Mouse (Mus musculus) urinary bladder, adult 18-20 months (tissue): ENCODE data around the gene Adamtsl2.

Experiments used
- DNase-seq, 2 experiments: peaks; one replicate each; pipeline ENCODE4 v3.0.0; 2022; ENCODE audit warnings: low spot score in 2 of 2, mixed read lengths in 2 of 2

Gene Adamtsl2

DNA sequence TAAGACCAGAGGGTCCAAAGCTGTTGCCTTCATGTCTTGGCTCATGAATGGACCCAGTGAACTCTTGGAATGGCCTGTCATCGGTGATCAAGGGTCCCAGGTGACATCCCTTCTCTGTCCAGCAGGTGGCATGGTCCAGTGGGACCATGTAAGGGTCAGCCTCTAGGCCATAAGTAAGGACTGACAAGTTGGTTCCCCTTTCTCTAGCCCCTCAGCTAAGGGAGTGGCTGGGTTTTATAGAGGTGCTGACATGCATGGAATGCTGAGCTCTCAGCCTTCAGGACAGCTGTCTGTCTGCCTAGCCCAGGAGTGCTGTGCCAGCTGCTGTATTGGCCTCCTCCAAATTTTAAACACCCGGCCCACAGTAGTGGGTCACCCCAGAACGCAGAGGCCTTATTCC lies 3.7 kb upstream of the Adamtsl2 start:
- DNase-seq = peak in 1 of 2 experiments; percentile 34

DNA sequence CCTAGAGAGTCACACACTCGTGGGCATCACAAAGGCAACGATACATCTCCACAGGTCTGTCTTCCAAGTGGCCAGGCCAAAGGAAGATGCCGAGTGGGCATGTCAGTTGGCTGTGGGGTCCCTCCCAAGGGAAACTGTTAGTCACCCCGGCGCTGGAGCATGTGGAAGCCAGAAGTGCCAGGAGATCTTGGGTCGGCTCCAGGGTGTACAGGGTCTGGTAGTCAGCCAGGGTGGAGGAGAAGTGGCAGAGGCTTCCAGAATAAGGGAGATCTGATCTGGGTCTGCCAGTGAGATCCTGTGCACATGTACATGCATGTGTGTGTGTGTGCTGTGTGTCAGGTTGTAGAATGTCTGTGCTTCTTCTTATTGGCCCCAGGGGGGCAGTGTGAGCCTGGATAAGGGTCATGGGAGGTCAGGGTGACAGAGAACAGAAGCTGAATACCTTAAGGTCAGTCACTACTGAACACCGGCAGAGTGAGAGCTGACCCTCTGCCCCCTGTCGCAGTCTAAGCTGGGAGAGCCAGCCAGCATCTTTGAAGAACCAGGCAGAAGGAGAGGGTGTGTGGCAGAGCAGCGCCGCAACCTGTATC lies 1.4 kb upstream of the Adamtsl2 start:
- no peak for DNase-seq

DNA sequence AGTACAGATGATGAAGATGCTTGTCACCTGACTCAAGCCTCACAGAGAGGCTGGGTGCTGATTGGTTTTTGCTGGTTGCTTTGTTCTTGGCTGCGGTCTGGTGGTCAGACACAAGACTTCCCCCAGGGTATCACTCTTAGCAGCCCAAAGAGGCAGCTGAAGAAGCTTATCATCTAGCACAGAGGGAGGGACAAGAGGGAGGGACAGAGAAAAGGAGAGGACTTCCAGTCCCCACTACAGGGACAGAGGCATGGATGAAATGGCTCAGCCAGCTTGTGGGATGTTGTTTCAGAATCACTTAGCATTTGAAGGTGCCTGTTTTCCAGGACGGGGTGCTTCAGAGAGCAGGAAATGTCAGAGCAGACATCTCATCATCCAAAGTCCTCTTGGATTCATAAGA lies 867 bp upstream of the Adamtsl2 start:
- DNase-seq = no peak

DNA sequence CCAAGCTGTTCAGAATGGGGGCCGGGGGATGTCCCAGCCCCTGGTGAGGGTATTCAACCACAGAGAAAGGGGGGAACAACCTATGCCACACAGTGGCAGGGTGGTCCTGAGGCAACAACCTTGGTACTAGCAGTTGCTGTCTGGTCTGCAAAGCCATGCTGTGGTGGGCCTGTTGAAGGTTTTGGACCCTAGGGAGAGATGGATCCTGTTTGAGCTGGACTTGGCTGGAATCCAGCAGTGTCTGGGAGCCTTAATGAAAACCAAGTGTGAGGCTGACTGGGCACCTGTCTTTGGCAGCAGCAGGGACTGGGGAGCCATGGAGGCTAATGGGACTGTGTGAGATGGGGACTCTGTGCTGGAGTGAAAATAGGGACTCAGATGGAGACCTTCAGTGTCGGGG lies 470 bp downstream of the Adamtsl2 start:
- no peak for DNase-seq

DNA sequence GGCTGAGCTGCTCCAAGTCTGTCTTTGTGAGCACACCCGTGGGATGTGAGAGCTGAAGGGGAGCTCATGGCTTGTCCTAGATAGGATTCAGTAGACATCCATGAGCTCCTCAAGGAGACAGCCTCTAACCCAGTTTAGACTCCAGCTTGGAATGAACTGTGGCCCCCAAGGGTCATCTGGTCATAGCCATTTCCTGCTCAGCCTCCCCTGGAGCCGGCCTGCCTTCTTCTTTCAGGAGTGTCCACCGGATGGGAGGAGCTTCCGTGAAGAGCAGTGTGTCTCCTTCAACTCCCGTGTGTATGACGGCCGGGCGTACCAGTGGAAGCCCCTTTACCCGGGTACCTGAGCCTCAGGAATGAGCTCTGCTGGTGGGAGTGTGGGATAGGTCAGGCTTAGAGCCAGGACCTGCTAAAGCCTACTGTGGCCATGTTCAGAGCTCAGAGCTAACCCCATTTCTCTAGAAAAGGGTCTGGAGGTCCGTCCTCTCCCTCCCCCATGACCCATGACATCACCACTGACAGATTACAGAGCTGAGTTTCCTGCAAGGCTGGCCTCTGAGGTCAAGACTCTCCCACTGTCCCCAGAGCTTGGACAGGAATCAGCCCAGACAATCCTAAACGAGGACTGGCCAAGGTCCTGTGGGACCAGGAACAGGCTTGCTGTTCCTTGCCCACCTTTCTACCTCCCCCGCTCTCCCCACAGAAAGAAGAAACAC lies 4.7 kb downstream of the Adamtsl2 start:
- DNase-seq = no peak

DNA sequence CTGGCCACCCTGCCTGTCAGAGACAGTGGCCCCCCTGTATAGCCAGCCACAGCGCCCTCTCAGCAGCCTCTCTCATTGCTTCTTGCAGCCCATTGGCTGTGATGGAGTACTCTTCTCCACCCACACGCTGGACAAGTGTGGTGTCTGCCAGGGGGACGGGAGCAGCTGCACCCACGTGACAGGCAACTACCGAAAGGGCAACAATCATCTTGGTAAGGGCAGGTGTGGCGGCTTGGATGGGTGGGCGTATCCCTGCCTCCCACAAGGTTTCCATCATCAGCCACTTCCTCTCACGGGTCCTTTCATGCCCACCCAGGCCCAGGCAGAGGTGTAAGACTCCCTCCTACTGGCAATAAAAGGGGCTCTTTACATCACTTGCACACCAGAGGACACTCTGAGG lies 5.8 kb downstream of the Adamtsl2 start:
- no peak for DNase-seq

DNA sequence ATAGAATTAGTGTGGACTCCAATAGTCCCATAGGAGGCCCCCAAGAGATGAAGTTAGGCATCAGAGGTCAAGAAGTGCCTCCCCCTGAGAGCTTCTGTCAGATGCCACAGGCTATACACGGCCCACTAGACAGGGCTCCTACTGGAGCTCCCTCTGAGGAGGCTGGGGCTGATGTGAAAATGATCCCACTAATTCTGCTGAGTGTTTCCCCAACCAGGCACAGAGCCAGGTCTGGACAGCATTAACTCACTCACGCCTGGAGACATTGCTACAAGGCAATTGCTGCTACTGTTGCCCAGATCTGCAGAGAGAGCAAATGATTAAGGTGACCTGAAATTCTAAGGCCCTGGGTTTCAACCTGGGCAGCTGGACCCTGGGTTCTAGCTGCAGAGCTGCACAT lies 6.6 kb downstream of the Adamtsl2 start:
- DNase-seq = no peak

DNA sequence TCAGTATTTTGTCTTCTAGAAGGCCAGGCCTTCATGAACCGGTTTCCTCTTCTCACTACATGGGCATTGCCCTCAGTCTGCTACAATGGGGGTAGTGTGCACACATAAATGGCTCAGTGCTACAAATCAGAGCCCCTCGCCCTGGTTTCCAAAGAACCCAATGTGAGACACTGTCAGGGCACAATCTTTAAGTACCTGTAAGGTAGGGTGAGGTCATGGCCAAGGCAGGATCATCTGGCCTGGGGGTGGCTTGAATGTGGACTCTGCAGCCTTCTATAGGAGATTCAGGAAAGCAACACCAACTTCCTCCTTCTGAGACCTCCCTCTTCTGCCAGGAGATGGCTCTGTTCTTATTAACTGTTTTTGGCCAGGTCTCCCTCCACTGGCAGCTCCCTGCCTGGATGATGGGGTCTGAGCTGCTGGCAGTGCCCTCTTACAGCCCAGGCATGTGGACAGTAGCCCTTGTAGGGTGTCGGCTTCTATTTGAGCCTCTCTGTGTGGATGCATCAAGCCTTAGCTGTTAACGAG lies 7.4 kb downstream of the Adamtsl2 start:
- DNase-seq = no peak

DNA sequence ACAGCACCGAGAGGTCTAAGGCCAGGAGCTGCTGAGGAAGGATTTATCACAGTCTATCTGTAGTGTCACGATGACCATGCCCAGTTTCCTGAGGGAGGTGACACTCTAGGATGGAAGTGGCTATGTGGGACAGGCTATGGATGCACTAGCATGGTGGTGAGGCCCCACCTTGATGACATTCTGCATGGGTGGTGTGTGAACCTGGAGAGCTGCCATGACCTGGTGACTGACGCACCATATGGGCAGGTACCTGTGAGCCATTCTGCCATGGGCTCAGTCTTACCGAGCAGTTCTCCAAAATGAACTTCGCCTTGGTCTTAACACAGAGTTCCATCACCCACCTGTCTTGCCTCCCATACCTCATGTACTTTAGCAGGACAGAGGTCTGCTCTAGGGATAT lies 8.4 kb downstream of the Adamtsl2 start:
- no peak for DNase-seq

DNA sequence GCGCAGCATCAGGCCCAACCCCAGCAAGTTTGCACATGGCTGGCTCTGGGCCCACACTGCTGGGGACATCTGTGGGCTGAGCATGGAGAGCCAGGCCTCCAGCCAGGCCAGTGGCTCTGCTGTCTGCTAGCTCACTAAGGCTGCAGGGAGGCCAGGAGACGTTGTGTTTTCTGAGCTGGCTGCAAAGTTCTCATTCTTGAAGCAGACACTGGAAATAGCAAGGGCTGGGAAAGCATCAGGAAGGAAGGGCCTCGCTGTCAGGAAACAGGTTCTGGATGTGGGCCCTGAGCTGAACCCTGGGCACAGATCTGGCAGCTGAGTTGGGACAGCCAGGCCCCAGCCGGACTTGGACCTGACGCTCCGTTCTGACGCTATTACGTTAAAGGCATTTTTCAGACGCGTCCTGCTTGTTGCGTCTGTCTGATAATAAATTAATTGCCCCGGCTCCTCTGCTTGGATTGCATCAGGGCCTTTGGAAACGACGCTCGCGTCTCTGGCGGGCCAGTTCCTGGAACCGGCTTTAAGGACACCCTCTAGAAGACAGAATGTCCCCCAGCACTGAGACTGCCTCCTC lies 9.0 kb downstream of the Adamtsl2 start:
- DNase-seq = peak in 1 of 2 experiments; percentile 53

DNA sequence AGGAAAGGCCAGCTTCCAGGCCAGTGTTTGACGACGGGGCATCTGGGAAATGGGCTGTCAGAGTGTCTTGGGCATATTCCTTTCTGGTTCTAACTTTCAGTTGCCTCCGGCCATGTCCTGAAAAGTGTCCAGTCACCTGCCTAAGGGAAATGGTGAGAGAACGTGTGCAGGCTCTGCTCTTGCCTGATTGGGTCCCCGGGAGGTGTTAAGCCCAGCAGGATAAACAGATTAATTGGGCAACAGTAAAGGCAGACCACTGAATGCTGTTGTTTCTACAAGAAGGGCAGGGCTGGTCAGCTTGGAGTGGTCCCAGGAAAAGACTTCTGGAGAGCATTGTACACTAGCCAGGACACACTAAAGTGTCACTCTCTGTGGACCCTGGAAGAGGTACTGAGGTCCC lies 9.5 kb downstream of the Adamtsl2 start:
- no peak for DNase-seq

DNA sequence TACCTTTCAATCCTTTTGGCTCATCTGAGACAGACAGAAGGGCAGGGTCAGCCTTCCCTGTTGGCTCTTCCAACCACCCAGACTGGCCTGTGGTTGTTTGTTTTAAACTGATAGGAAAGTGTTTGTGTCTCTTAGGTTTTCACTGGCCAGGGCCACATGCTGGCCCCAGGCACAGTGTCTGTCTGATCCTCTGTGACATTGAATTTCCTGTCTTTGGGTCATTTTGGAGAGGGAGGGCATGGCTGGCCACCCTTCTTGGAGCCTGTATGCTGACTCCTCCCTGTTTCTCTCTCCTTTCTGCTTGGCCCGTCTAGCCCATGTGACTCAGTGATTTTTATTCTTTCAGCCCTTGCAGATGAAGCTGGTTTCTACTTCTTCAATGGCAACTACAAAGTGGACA lies 10.1 kb downstream of the Adamtsl2 start:
- no peak for DNase-seq

DNA sequence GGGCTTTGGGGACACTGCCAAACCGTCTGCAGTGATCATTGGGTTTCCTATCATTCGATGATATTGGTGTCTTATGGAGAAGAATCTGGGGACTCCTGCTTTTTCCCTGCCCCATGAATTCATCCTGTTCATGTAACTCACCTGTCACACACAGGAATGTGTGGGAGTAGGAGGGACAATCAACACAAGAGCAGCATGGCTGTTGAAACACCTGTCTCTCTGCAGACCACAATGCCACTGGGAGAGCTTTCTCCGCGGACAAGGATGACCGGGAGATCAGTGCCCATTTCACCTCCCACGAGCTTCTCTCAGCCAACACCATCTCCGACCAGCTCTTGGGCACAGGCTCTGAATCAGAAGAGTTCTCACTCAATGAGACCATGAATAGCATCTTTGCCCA lies 16.0 kb downstream of the Adamtsl2 start:
- no peak for DNase-seq

DNA sequence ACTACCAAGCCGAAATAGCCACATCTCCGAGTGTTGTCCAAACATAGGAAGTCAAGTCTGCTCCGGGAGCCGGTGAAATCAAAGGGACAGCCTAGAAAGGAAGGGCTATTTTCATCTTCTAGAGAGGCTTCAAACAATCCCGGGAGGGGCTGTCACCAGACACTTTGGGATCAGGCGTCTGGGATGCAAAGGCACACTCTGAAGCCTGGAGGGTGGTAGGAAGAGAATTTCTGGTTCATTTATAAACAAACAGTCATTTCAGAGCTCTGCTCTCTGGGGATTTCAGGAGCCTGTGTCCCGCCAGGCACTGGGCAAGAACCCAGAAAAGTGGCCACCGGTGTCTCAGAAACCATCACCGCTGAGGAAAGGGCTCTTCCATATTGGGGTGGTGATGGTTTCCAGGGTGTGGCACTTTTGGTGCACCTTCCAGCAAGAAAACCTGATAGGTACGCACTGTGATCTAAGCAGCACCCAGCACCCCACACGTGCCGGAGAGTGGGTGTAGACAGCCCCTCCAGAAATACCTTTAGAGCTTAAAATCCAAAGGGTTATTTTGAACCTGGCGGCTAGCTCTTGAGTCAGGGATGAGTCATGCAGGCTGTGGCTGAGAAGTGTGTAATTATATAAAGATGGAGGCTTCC lies 17.3 kb downstream of the Adamtsl2 start:
- no peak for DNase-seq

DNA sequence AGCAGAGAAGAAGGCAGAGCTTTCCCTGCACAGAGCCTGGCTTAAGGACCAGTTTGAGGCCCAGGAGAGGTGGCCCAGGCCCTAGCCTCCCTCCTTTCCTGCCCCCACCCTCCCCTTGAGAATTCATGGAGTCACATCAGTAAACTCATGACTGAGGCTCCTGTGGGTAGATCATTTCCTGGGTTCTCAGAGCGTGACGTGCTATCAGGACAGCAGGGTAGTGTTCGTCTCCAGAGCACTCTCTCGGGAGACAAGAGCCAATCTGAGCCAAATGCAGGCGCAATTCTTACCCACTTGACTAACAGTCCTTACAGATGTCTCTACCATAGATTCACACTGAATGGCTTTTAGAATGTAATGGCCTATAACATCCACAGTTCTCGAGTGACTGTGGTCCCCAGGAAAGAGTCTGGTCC lies 18.1 kb downstream of the Adamtsl2 start:
- DNase-seq = no peak

DNA sequence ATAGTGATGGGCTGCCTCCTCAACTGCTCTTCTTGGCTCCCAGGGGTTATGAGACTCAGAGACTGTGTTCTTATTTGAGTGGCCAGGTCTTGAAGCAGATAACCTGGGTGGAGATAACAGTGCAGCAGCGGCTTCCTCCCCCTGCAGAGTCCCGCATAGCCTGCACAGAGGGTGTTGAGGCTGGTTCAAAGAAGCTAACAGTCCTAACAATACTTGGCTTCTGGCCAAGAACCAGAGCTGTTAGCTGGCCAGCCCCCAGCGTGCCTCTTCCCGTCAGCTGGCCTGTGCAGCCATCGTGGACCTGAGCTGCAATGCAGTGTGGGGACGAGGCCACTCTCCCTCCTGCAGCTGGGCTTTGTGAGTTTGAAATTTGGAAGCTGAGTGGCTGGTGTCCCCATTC lies 18.6 kb downstream of the Adamtsl2 start:
- no peak for DNase-seq

DNA sequence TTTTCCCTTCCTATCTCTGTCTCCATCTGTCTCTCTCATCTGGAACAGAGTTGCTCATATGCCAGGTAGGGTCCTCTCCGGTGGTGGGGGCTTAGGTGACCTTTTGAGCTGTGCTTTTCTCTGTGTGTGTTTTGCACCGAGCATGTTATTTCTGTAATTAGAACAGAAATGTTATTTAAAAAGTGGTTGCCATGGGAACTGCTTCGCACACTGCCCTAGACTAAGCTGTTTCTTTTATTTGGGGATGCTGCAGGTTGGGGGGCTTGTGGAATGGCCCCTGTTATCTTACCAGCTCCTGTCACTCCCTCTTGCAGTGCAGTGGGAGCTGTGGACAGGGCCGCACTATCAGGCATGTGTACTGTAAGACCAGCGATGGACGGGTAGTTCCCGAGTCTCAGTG lies 24.4 kb downstream of the Adamtsl2 start:
- DNase-seq = no peak

DNA sequence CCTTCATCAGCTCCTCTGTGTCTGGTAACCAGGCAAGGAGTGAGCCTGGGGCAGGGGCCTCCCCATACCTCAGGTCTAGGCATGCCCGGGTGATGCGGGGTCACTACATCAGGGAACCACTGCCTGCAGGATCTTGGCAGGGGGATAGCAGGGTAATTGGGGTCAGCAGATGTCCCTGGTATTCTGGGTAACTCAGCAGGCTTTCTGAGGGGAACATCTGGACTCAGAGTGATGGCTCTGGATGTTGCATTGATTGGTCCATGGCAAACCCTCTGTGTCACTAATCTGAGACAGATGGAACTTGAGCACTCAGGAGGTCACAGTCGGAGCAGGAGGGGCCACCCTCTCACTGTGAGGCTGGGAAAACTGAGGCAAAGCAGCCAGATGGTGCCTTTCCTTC lies 27.6 kb downstream of the Adamtsl2 start:
- DNase-seq = no peak

DNA sequence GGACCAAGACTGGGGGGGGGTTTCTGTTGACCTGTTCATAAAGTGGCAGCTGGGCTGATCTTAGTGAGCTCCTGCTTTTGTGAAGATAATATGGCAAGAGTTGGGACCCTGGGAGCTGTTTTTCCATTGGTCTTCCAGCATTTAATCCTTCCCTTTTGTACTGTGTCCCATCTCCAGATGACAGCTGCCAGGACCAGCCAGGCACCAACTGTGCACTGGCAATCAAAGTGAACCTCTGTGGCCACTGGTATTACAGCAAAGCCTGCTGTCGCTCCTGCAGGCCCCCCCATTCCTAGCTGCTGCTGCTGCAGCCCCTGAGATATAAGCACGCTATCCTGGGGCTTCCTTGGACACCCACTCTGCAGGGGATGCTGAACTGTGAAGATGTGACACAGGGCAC lies 29.0 kb downstream of the Adamtsl2 start:
- DNase-seq = no peak

DNA sequence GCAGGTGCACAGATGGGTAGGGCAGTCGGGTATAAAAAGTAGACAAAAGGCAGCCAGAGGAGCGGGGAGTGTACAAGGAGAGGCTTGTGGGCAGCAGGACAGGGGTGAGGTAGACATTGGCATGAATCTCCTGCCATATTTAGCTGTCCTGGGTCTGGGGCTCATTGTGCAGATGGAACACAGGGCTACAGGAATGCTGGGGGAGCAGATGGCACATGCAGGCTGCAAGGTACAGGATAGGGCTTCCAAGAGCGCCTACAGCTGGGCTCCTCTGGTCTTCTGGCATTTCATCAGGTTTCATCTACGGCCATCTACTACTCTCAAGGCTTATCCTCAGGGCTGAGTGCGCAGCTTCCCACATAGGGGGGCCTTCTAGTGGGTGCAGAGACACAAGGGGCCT lies 29.9 kb downstream of the Adamtsl2 start:
- no peak for DNase-seq

DNA sequence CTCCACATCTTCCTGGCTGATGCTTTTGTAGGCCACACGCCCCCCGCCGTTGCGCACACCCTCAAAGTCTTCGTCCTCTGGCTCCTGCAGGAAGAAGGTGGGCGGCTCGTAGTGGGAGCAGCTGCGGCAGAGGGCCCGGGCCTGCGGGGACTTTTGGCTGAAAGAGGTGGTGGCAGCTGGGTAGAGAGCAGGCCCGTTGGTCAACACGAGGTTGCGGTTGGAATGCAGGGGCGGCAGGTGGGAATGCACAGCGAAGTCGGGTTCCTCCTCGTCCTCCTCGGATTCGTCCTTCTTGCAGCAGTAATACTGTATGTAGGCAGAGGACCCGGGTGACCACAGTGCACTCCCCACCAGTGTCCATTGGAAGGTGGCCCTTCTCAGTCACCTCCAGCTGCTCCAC lies 33.4 kb downstream of the Adamtsl2 start:
- DNase-seq = no peak

DNA sequence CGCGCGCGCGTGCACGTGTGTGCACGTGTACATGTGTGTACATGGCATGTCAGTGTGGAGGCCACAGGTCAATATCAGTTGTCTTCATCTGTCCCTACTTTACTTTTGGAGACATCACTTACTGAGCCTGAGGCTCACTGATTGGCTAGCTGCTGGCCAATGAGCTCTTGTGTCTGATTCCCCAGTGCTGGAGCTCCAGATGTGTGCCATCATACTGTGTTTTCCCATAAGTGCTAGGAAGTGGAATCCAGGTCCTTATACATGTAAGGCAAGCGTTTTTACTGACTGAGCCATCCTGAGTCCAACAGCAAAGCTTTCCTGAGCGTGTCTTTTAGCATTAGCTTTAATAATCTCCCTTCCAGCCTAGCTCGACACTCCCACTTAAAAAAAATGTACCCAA lies 35.0 kb downstream of the Adamtsl2 start:
- no peak for DNase-seq

DNA sequence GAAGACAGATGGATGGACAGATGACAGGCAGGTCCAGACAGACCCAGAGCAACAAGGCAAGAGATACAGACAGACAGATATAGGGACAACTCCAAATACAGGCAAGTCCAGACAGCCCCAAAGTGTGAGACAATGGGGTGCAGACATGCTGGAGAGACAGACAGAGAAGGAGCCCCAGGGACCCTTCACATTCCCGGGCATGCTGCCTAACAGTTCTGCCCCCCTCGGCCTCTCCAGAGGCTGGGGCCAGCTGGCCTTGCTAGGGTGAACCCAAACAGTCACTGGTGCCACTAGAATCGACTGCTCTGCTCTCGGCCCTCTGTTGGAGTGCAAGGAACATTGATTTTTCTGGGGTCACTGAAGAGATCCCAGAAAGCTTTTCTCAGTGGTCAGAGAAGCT lies 39.3 kb downstream of the Adamtsl2 start:
- no peak for DNase-seq
